Mouse (Mus musculus): ENCODE results near the gene Elp1.

DNA sequence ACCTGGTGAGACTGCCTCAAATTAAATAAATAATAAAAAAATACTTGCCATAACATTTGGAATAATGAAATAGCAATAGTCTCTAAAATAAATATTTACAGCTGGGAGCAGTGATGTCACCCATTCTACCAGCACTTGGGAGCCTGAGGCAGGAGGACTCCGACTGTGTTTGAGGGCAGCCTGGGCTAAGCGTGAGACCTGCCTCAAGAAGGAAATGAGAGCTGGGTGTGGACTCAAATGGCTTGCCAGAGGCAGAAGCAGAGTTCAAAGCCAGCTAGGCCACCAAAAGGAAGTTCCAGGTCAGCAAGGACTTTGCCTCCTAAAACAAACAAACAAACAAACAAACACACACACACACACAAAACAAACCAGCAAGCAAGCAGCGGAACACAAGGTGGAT is 45.3 kb upstream of the Elp1 start:
- TF ChIP-seq CTCF (IDR thresholded peaks at IDR 0.05; ENCODE audit: control insufficient read depth, insufficient read depth, low read length) (no peak), POLR2A (IDR thresholded peaks at IDR 0.05; ENCODE audit: borderline replicate concordance, control insufficient read depth, low read depth, low read length) (no peak)

Data from bone marrow, adult 2 months (tissue).